Mouse (Mus musculus) B cell, adult 2 months (primary cell): Measurements from ENCODE around the gene Pou6f1.
A peak's percentile ranks its signal among the peaks of the same experiment; 100 is the strongest.
"Not testable (repeated sequence)": the region's sequence is repeated elsewhere in the genome, so short reads cannot be mapped to it uniquely, and the experiment has no call there.

Source experiments
- DNase-seq, 2 experiments: peaks; one replicate each; pipeline ENCODE4 v3.0.0; 2022

The Pou6f1 gene

GRCm38 (mm10) chr15:100599276-100600046 lies at the start of gene Pou6f1:
Gene Pou6f1, minus strand, starts transcription at chr15:100599984.
- no peak for DNase-seq

- no peak for DNase-seq
Observed at GRCm38 (mm10) chr15:100646161-100646560, 46.4 kb upstream of the Pou6f1 start.

- no peak for DNase-seq
Observed at GRCm38 (mm10) chr15:100642451-100642850, 42.7 kb upstream of the Pou6f1 start.

- no peak for DNase-seq
Observed at GRCm38 (mm10) chr15:100641226-100641810, 41.5 kb upstream of the Pou6f1 start.

- DNase-seq, result no peak
Observed at GRCm38 (mm10) chr15:100639972-100640750, 40.4 kb upstream of the Pou6f1 start.

- peak; percentile 60 to 66 for DNase-seq
Observed at GRCm38 (mm10) chr15:100637661-100638060, 37.9 kb upstream of the Pou6f1 start.

GRCm38 (mm10) chr15:100636700-100637501 lies 37.1 kb upstream of the Pou6f1 start, which contains the start of gene Smagp:
Gene Smagp, minus strand, starts transcription at chr15:100636940.
- DNase-seq, result peak; percentile 41 to 46

GRCm38 (mm10) chr15:100635851-100636645 lies 36.3 kb upstream of the Pou6f1 start:
- DNase-seq, result no peak

- DNase-seq, result peak in 1 of 2 experiments; percentile 36
Observed at GRCm38 (mm10) chr15:100635239-100635638, 35.5 kb upstream of the Pou6f1 start.

GRCm38 (mm10) chr15:100633341-100633740 lies 33.6 kb upstream of the Pou6f1 start:
- DNase-seq, result peak; percentile 28 to 35

- no peak for DNase-seq
Observed at GRCm38 (mm10) chr15:100632323-100632722, 32.5 kb upstream of the Pou6f1 start.

- DNase-seq, result no peak
Observed at GRCm38 (mm10) chr15:100631454-100632170, 31.8 kb upstream of the Pou6f1 start.

GRCm38 (mm10) chr15:100630126-100630525 lies 30.3 kb upstream of the Pou6f1 start:
- DNase-seq, result no peak

GRCm38 (mm10) chr15:100628797-100629196 lies 29.0 kb upstream of the Pou6f1 start:
- no peak for DNase-seq

GRCm38 (mm10) chr15:100627774-100628370 lies 28.1 kb upstream of the Pou6f1 start:
- no peak for DNase-seq

- peak in 1 of 2 experiments; percentile 52 for DNase-seq
Observed at GRCm38 (mm10) chr15:100627287-100627686, 27.5 kb upstream of the Pou6f1 start.

GRCm38 (mm10) chr15:100624435-100624834 lies 24.7 kb upstream of the Pou6f1 start:
- no peak for DNase-seq

- no peak for DNase-seq
Observed at GRCm38 (mm10) chr15:100623754-100624153, 24.0 kb upstream of the Pou6f1 start.

- DNase-seq, result no peak
Observed at GRCm38 (mm10) chr15:100622164-100622563, 22.4 kb upstream of the Pou6f1 start.

- DNase-seq, result not testable (repeated sequence)
Observed at GRCm38 (mm10) chr15:100621671-100622070, 21.9 kb upstream of the Pou6f1 start.

- no peak for DNase-seq
Observed at GRCm38 (mm10) chr15:100619200-100619599, 19.4 kb upstream of the Pou6f1 start.
